Mouse (Mus musculus): Measurements from ENCODE around the gene Tmem248. TPM values are rescaled to one million over a fixed set of nuclear protein-coding genes. Genes with fewer than 3 reads are reported as not detected.

The Tmem248 gene
- polyA plus RNA-seq (2016; fragmentation: Nextera tagmentation; extraction: Ambion mirVana), result 35.8 and 39.2 TPM in 2 replicates

- no peak within 1 kb of the TSS for H3K27ac ChIP-seq
- H3K4me3 ChIP-seq, result no peak within 1 kb of the TSS
- WGBS, result 82% methylated on average over 7 of the region's 7 CpGs
- H3K36me3 ChIP-seq (replicated peaks), result peaks cover 25% of the 10 kb centered on the region
- H3K4me1 ChIP-seq, result peaks cover 8% of the 10 kb centered on the region
- H3K27me3 ChIP-seq (ENCODE audit: poor library complexity, severe bottlenecking), result no peaks in the 10 kb centered on the region
- peaks cover 9% of the 10 kb centered on the region; the same call in 1 of the 2 replicates for H3K9me3 ChIP-seq
- no peak for DNase-seq (ENCODE audit: extremely low spot score, low spot score)
These were observed at the start of gene Tmem248 for GRCm38 (mm10) chr5:130216781-130217180. TSS of gene Tmem248 (plus strand) at chr5:130217081.

- no peak overlapping the region for H3K27ac ChIP-seq
- H3K27me3 ChIP-seq (ENCODE audit: poor library complexity, severe bottlenecking), result no peaks in the 10 kb centered on the region
- no peak overlapping the region for H3K4me3 ChIP-seq
- peaks cover 29% of the 10 kb centered on the region for H3K4me1 ChIP-seq
- H3K36me3 ChIP-seq (replicated peaks), result no peaks in the 10 kb centered on the region
- WGBS, result 76% methylated on average over 6 of the region's 6 CpGs
- H3K9me3 ChIP-seq, result no peaks in the 10 kb centered on the region
- DNase-seq (ENCODE audit: extremely low spot score, low spot score), result no peak
These were observed 47.8 kb upstream of the Tmem248 start for GRCm38 (mm10) chr5:130169109-130169508.

- peak overlapping the region; percentile 92 for H3K27ac ChIP-seq
- H3K27me3 ChIP-seq (ENCODE audit: poor library complexity, severe bottlenecking), result no peaks in the 10 kb centered on the region
- 14% methylated on average over 6 of the region's 6 CpGs for WGBS
- peaks cover 29% of the 10 kb centered on the region for H3K4me1 ChIP-seq
- H3K4me3 ChIP-seq, result peak overlapping the region; percentile 94
- no peak for DNase-seq (ENCODE audit: extremely low spot score, low spot score)
- H3K9me3 ChIP-seq, result no peaks in the 10 kb centered on the region
- no peaks in the 10 kb centered on the region for H3K36me3 ChIP-seq (replicated peaks)
These were observed 46.0 kb upstream of the Tmem248 start for GRCm38 (mm10) chr5:130170666-130171422.

GRCm38 (mm10) chr5:130171423-130171954 is 45.4 kb upstream of the Tmem248 start, which contains the start of gene Rabgef1:
TSS of gene Rabgef1 (plus strand) at chr5:130171798.
- 1% methylated on average over 62 of the region's 62 CpGs for WGBS
- no peaks in the 10 kb centered on the region for H3K36me3 ChIP-seq (replicated peaks)
- peaks cover 29% of the 10 kb centered on the region for H3K4me1 ChIP-seq
- H3K9me3 ChIP-seq, result no peaks in the 10 kb centered on the region
- DNase-seq (ENCODE audit: extremely low spot score, low spot score), result peak; percentile 93
- peak within 1 kb of the TSS; percentile 94 for H3K4me3 ChIP-seq
- H3K27me3 ChIP-seq (ENCODE audit: poor library complexity, severe bottlenecking), result no peaks in the 10 kb centered on the region
- H3K27ac ChIP-seq, result peak within 1 kb of the TSS; percentile 92

GRCm38 (mm10) chr5:130171956-130172601 is 44.8 kb upstream of the Tmem248 start:
- peaks cover 29% of the 10 kb centered on the region for H3K4me1 ChIP-seq

GRCm38 (mm10) chr5:130173012-130173411 is 43.9 kb upstream of the Tmem248 start:
- no peaks in the 10 kb centered on the region for H3K27me3 ChIP-seq (ENCODE audit: poor library complexity, severe bottlenecking)

More at GRCm38 (mm10) chr5:130171956-130172601, 44.8 kb upstream of the Tmem248 start:
- no peaks in the 10 kb centered on the region for H3K9me3 ChIP-seq
- under 1% methylated on average over 40 of the region's 46 CpGs for WGBS
- H3K4me3 ChIP-seq, result peak overlapping the region; percentile 94
- H3K36me3 ChIP-seq (replicated peaks), result no peaks in the 10 kb centered on the region
- peak overlapping the region; percentile 92 for H3K27ac ChIP-seq
- H3K27me3 ChIP-seq (ENCODE audit: poor library complexity, severe bottlenecking), result no peaks in the 10 kb centered on the region
- no peak for DNase-seq (ENCODE audit: extremely low spot score, low spot score)

DNA sequence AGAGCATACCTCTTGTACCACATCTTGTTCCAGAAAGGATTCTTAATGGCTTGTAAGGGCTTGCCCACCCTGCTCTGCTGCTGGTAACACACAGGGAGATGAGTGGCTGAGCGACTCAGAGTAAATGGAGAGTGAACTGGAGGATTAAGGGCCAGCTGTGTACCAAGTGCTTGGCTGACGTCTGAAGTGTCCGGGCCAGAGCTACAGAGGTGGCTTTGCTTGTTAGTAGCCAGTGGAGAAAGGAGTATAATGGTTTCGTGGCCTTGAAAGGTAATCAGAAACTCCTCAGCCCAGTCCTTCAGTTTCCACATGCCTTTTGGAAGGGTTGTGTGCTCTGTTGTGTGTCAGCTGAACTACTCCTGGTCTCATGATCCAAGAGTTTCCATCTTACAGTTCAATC is 39.0 kb upstream of the Tmem248 start:
- Histone ChIP-seq H3K27me3 (ENCODE audit: poor library complexity, severe bottlenecking) (no peaks in the 10 kb centered on the region), H3K36me3 (replicated peaks) (no peaks in the 10 kb centered on the region), H3K9me3 (no peaks in the 10 kb centered on the region), H3K27ac (no peak overlapping the region), H3K4me3 (no peak overlapping the region), H3K4me1 (peaks cover 15% of the 10 kb centered on the region)
- no peak for DNase-seq (ENCODE audit: extremely low spot score, low spot score)
- 61% methylated on average over 4 of the region's 4 CpGs for WGBS

More at GRCm38 (mm10) chr5:130173012-130173411, 43.9 kb upstream of the Tmem248 start:
- 93% methylated on average over 4 of the region's 4 CpGs for WGBS
- Histone ChIP-seq H3K4me3 (peak overlapping the region; percentile 94), H3K4me1 (peaks cover 32% of the 10 kb centered on the region), H3K36me3 (replicated peaks) (no peaks in the 10 kb centered on the region), H3K27ac (no peak overlapping the region), H3K9me3 (no peaks in the 10 kb centered on the region)
- no peak for DNase-seq (ENCODE audit: extremely low spot score, low spot score)

- 76% methylated on average over 7 of the region's 7 CpGs for WGBS
- no peaks in the 10 kb centered on the region for H3K36me3 ChIP-seq (replicated peaks)
These were observed 36.5 kb upstream of the Tmem248 start for GRCm38 (mm10) chr5:130180362-130180761.

DNA sequence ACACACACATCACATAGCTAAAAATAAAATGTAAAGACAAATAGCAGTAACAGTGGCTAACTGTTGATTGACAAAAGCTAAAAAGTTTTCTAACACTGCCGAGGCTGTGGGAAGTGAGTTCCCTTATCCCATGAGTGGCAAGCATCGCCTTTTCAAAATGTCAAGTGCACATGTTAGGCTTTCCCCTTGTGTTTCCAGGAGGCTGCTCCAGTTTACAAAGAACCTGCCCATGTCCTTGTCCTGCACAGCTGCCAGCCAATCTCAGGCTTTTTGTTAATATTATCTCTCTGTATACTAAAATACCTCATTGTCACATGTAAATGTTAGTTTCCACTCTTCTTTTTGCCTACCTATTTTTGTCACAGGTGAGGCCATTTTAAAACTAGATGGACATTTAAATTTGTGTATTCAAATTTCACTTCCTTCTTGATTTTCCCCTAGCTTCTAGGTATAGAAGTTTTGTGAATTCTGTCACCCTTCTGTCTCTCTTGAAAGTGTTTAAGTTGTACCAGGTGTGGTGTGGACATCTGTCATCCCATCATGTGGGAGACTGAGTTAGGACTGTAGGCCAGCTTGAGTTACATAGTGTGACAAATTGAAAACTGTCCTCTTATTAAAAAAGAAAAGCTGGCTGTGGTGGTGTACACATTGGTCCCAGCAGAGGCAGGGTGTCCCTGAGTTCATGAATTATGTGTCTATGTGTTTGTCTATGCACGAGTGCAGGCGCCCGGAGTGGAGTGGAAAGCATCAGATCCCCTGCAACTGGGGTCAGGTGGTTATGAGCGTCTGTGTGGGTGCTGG is 34.9 kb upstream of the Tmem248 start:
- no peak for DNase-seq (ENCODE audit: extremely low spot score, low spot score)
- Histone ChIP-seq H3K36me3 (replicated peaks) (no peaks in the 10 kb centered on the region), H3K4me1 (peaks cover 6% of the 10 kb centered on the region; the same call in 1 of the 2 replicates), H3K9me3 (no peaks in the 10 kb centered on the region), H3K27ac (no peak overlapping the region), H3K4me3 (no peak overlapping the region), H3K27me3 (ENCODE audit: poor library complexity, severe bottlenecking) (no peaks in the 10 kb centered on the region)
- WGBS, result 93% methylated on average over 6 of the region's 6 CpGs

More at GRCm38 (mm10) chr5:130180362-130180761, 36.5 kb upstream of the Tmem248 start:
- no peak overlapping the region for H3K27ac ChIP-seq
- no peaks in the 10 kb centered on the region for H3K27me3 ChIP-seq (ENCODE audit: poor library complexity, severe bottlenecking)
- no peak overlapping the region for H3K4me3 ChIP-seq
- H3K9me3 ChIP-seq, result no peaks in the 10 kb centered on the region
- peaks cover 4% of the 10 kb centered on the region; the same call in 1 of the 2 replicates for H3K4me1 ChIP-seq
- DNase-seq (ENCODE audit: extremely low spot score, low spot score), result no peak

DNA sequence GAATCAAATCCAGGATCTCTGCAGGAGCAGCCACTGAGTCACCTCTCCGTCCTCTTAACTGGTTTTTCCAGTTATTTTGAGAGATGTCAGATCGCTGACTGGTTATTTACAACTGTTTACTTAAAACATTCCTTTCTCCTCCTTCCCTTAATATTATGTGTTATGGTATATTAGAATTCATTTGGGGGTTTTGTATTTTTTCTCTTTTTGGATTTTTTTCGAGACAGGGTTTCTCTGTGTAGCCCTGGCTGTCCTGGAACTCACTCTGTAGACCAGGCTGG is 34.4 kb upstream of the Tmem248 start:
- H3K9me3 ChIP-seq, result no peaks in the 10 kb centered on the region
- no peak overlapping the region for H3K4me3 ChIP-seq
- 88% methylated on average over 3 of the region's 3 CpGs for WGBS
- peaks cover 11% of the 10 kb centered on the region; the same call in 1 of the 2 replicates for H3K4me1 ChIP-seq
- no peak overlapping the region for H3K27ac ChIP-seq
- H3K36me3 ChIP-seq (replicated peaks), result 0 out of 2 replicates have a peak, but pooled peaks cover 2% of the 10 kb centered on the region
- DNase-seq (ENCODE audit: extremely low spot score, low spot score), result no peak
- no peaks in the 10 kb centered on the region for H3K27me3 ChIP-seq (ENCODE audit: poor library complexity, severe bottlenecking)

- Histone ChIP-seq H3K36me3 (replicated peaks) (peaks cover 17% of the 10 kb centered on the region), H3K4me1 (peaks cover 7% of the 10 kb centered on the region; the same call in 1 of the 2 replicates), H3K4me3 (no peak overlapping the region), H3K27ac (no peak overlapping the region), H3K9me3 (no peaks in the 10 kb centered on the region), H3K27me3 (ENCODE audit: poor library complexity, severe bottlenecking) (no peaks in the 10 kb centered on the region)
- no peak for DNase-seq (ENCODE audit: extremely low spot score, low spot score)
- 90% methylated on average over 9 of the region's 9 CpGs for WGBS
These were observed 32.6 kb upstream of the Tmem248 start for GRCm38 (mm10) chr5:130184193-130184856.

DNA sequence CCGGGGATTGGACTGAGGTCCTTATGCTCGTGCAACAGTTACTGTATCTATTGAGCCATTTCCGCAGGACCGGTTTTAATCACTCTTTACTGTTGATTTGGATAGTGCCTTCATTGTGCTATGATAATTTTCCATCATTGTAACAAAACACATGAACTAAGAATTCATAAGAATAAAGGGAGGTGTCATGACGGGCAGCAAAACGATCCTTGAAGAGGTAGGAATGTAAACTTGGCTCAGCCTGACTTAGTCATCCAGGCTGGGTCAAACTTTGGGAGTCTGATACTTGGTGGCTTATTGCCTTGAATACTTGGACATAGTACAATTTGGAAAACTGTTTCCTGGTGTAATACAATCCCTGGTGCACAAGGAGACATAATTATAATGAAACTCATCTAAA is 31.6 kb upstream of the Tmem248 start:
- H3K4me3 ChIP-seq, result no peak overlapping the region
- H3K4me1 ChIP-seq, result peaks cover 7% of the 10 kb centered on the region; the same call in 1 of the 2 replicates
- WGBS, result 90% methylated on average over 6 of the region's 6 CpGs
- H3K9me3 ChIP-seq, result no peaks in the 10 kb centered on the region
- H3K36me3 ChIP-seq (replicated peaks), result peaks cover 27% of the 10 kb centered on the region
- H3K27me3 ChIP-seq (ENCODE audit: poor library complexity, severe bottlenecking), result no peaks in the 10 kb centered on the region
- H3K27ac ChIP-seq, result no peak overlapping the region
- no peak for DNase-seq (ENCODE audit: extremely low spot score, low spot score)

All from forebrain, embryonic 10.5 days (tissue).